Mouse (Mus musculus): ENCODE results near the gene Gli3. TPM values are rescaled to one million over a fixed set of nuclear protein-coding genes. Genes with fewer than 3 reads are reported as not detected.

Gene Gli3
- polyA plus RNA-seq, 1 experiment, result 0.50 TPM

DNA sequence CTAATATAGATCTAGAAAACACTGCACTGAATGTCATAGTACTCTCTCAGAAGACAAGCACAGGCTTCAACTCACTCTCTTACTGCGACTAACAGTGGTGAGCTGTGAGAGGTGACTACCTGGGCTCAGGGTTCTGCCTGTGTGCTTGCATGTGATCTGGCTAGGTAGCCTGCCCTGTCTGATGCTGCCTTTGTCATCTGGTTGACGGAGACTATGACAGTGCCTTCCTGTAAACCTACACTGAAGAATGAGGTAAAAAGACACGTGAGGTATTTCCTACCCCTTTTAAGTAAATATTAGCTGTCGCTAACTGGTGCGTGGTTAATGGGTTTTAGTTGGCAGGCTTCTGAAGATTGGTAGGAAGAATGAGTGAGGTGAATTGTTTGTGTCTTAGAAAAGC lies 74.2 kb downstream of the Gli3 start:
- Histone ChIP-seq H3K27me3 (ENCODE audit: control insufficient read depth, insufficient read depth, low read length) (no peaks in the 10 kb centered on the region), H3K36me3 (ENCODE audit: control insufficient read depth, insufficient read depth, low read length) (no peaks in the 10 kb centered on the region), H3K4me1 (ENCODE audit: control insufficient read depth, insufficient read depth, insufficient read length) (no peaks in the 10 kb centered on the region), H3K27ac (ENCODE audit: insufficient read depth, low read length) (no peak overlapping the region), H3K4me3 (ENCODE audit: extremely low read depth, insufficient read depth, insufficient read length) (no peak overlapping the region)
- DNase-seq (ENCODE audit: low read depth in 1 of 2, low spot score in 2 of 2), result no peak
- 89% methylated on average over 5 of the region's 5 CpGs for WGBS
- no peak for TF ChIP-seq POLR2A (IDR thresholded peaks at IDR 0.05; ENCODE audit: low read depth, low read length)
- no peak for TF ChIP-seq CTCF (IDR thresholded peaks at IDR 0.05; ENCODE audit: extremely low read depth, insufficient read depth, insufficient read length, insufficient replicate concordance)

DNA sequence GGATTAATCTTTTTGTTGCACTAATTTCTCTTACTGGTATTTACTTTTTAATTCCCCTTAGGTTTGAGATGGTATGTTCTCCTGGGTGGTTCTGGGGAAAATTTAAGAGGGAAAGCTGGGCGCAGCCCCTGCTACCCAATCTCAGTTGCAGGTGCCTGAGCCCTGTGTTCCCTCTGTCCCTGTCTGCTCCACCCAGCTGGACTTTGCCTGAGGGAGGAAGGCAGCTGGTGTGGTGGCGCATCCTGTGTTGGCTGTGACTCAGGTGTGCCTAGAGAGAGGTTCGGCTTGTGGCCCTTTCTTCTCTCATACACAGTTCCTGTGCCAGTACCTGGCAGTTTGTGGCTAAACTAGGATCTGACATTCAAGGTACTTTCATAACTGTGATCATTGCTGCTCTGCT lies 74.6 kb downstream of the Gli3 start:
- DNase-seq (ENCODE audit: low read depth in 1 of 2, low spot score in 2 of 2), result no peak
- Histone ChIP-seq H3K27ac (ENCODE audit: insufficient read depth, low read length) (no peak overlapping the region), H3K4me3 (ENCODE audit: extremely low read depth, insufficient read depth, insufficient read length) (no peak overlapping the region), H3K36me3 (ENCODE audit: control insufficient read depth, insufficient read depth, low read length) (no peaks in the 10 kb centered on the region), H3K27me3 (ENCODE audit: control insufficient read depth, insufficient read depth, low read length) (no peaks in the 10 kb centered on the region), H3K4me1 (ENCODE audit: control insufficient read depth, insufficient read depth, insufficient read length) (no peaks in the 10 kb centered on the region)
- WGBS, result 79% methylated on average over 3 of the region's 3 CpGs
- no peak for TF ChIP-seq CTCF (IDR thresholded peaks at IDR 0.05; ENCODE audit: extremely low read depth, insufficient read depth, insufficient read length, insufficient replicate concordance)
- no peak for TF ChIP-seq POLR2A (IDR thresholded peaks at IDR 0.05; ENCODE audit: low read depth, low read length)

DNA sequence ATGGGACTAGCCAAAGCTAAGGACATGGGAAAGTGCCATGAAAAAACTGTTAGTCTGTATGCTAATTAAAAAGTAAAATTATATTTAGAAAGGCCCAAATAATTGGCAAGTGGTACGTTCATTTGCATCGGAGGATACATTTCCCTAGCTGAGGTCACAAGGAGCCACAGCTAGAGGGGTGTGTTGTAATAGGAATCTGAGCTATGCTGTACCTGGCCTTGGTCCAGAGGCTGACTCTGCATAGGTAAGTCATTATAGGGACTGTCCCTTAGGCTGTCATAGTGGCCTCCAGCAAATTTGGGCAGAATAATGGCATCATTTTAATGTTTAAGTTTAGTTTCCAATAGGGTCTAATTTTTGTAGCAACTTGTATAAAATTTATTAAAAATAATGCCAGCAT lies 75.4 kb downstream of the Gli3 start:
- Histone ChIP-seq H3K4me3 (ENCODE audit: extremely low read depth, insufficient read depth, insufficient read length) (no peak overlapping the region), H3K27me3 (ENCODE audit: control insufficient read depth, insufficient read depth, low read length) (no peaks in the 10 kb centered on the region), H3K27ac (ENCODE audit: insufficient read depth, low read length) (no peak overlapping the region), H3K4me1 (ENCODE audit: control insufficient read depth, insufficient read depth, insufficient read length) (no peaks in the 10 kb centered on the region), H3K36me3 (ENCODE audit: control insufficient read depth, insufficient read depth, low read length) (no peaks in the 10 kb centered on the region)
- no peak for DNase-seq (ENCODE audit: low read depth in 1 of 2, low spot score in 2 of 2)
- TF ChIP-seq CTCF (IDR thresholded peaks at IDR 0.05; ENCODE audit: extremely low read depth, insufficient read depth, insufficient read length, insufficient replicate concordance), result no peak
- TF ChIP-seq POLR2A (IDR thresholded peaks at IDR 0.05; ENCODE audit: low read depth, low read length), result no peak
- 88% methylated on average over 2 of the region's 2 CpGs for WGBS

DNA sequence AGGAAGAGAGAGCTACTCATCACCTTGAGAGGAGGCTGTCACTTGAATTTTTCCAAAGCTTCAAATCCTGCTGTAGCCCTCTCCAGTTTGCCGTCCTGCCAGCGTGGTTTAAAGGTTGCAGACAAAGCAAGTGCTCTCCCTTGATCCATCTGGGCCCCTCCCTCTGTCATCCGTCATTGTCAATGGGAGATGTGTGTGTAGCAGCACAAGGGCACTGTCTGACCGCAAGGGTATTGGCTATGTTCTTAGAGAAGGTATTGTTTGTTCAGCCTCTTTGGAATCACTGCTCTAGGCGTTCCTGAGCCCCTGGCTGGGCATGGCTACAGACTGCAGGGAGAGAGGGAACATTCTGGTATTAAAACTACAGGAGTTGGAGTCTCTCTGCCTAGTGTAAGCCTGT lies 79.0 kb downstream of the Gli3 start:
- DNase-seq (ENCODE audit: low read depth in 1 of 2, low spot score in 2 of 2), result no peak
- Histone ChIP-seq H3K36me3 (ENCODE audit: control insufficient read depth, insufficient read depth, low read length) (no peaks in the 10 kb centered on the region), H3K4me1 (ENCODE audit: control insufficient read depth, insufficient read depth, insufficient read length) (no peaks in the 10 kb centered on the region), H3K4me3 (ENCODE audit: extremely low read depth, insufficient read depth, insufficient read length) (no peak overlapping the region), H3K27ac (ENCODE audit: insufficient read depth, low read length) (no peak overlapping the region), H3K27me3 (ENCODE audit: control insufficient read depth, insufficient read depth, low read length) (no peaks in the 10 kb centered on the region)
- TF ChIP-seq CTCF (IDR thresholded peaks at IDR 0.05; ENCODE audit: extremely low read depth, insufficient read depth, insufficient read length, insufficient replicate concordance), result no peak
- no peak for TF ChIP-seq POLR2A (IDR thresholded peaks at IDR 0.05; ENCODE audit: low read depth, low read length)
- 70% methylated on average over 5 of the region's 5 CpGs for WGBS

DNA sequence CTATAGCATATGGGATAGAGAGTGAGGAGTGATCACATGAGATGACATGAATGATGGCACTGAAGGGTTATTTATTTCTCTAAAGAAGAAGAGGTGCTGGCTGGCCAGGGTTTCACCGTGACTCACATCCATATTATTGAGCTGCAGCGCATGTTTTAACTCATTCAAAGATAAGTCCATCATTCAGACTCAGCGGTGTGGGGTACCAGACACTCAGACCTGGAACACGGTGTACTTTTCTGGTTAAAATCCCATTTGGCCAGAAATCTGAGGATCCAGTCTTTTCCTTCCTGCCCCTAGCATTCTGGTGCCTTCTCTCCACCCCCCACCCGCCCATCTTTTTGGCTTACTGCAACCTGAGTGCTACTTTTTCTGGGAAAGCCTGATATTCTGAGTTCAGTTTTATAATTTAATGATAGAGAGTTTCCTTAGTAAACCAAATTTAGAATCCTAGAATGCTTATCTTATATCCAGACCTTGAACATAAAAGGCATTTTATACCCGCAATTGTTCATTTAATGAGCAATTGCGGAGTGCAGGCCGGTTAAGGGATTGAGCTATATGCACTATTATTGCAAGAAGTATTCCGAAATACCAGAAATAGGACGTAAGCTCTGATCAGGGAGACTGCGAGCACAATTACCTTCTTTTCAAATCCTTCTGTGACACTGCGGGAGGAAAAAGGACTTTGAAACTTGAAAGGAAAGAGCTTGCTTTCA lies 80.3 kb downstream of the Gli3 start:
- H3K4me3 ChIP-seq (ENCODE audit: extremely low read depth, insufficient read depth, insufficient read length), result no peak overlapping the region
- H3K36me3 ChIP-seq (ENCODE audit: control insufficient read depth, insufficient read depth, low read length), result no peaks in the 10 kb centered on the region
- H3K4me1 ChIP-seq (ENCODE audit: control insufficient read depth, insufficient read depth, insufficient read length), result no peaks in the 10 kb centered on the region
- DNase-seq (ENCODE audit: low read depth in 1 of 2, low spot score in 2 of 2), result no peak
- 90% methylated on average over 12 of the region's 12 CpGs for WGBS
- TF ChIP-seq CTCF (IDR thresholded peaks at IDR 0.05; ENCODE audit: extremely low read depth, insufficient read depth, insufficient read length, insufficient replicate concordance) (no peak), POLR2A (IDR thresholded peaks at IDR 0.05; ENCODE audit: low read depth, low read length) (no peak)
- H3K27ac ChIP-seq (ENCODE audit: insufficient read depth, low read length), result no peak overlapping the region
- H3K27me3 ChIP-seq (ENCODE audit: control insufficient read depth, insufficient read depth, low read length), result no peaks in the 10 kb centered on the region

DNA sequence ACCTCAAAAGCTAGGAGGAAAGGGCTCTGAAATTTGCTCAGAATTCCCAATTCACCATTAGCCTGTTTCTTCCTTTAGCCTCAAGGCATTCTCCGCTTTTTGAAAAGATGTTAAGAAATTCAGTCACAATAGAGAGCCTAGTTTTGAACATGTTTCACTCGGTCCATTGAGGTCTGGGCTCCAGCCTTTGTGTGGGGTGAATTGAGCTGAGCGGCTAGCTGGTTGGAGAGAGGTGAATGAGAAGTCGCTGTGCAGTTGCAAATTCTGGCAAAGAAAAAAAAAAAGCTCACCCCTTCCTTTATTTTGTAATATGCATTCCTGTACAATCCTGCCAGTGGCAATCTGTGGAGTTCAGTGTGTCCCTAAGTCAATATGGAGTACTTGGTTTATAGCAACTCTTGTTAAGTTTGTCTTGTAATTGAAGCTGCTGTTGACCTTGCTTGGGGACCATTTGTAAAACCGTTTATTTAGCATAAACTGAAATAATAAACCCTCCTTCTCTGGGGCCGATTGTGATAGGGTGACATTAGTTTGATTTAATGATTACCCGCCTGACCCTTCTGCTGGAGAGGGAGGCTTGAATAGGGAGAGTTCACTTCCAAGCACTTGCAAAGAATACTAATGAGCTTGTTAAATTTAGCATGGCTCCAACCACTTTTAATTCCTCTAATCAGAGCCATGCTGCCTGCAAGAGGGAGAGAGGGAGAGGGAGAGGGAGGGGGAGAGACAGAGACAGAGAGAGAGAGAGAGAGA lies 81.0 kb downstream of the Gli3 start:
- WGBS, result 81% methylated on average over 7 of the region's 7 CpGs

More for the DNA sequence above, 81.0 kb downstream of the Gli3 start:
- no peak overlapping the region for H3K4me3 ChIP-seq (ENCODE audit: extremely low read depth, insufficient read depth, insufficient read length)
- no peaks in the 10 kb centered on the region for H3K4me1 ChIP-seq (ENCODE audit: control insufficient read depth, insufficient read depth, insufficient read length)
- no peak for DNase-seq (ENCODE audit: low read depth in 1 of 2, low spot score in 2 of 2)
- no peaks in the 10 kb centered on the region for H3K36me3 ChIP-seq (ENCODE audit: control insufficient read depth, insufficient read depth, low read length)
- no peak for TF ChIP-seq CTCF (IDR thresholded peaks at IDR 0.05; ENCODE audit: extremely low read depth, insufficient read depth, insufficient read length, insufficient replicate concordance)
- no peak for TF ChIP-seq POLR2A (IDR thresholded peaks at IDR 0.05; ENCODE audit: low read depth, low read length)
- no peak overlapping the region for H3K27ac ChIP-seq (ENCODE audit: insufficient read depth, low read length)
- no peaks in the 10 kb centered on the region for H3K27me3 ChIP-seq (ENCODE audit: control insufficient read depth, insufficient read depth, low read length)

Data from spleen, adult 2 months (tissue).